Mouse (Mus musculus) left cerebral cortex, adult 11 months (tissue): Measurements from ENCODE around the gene Dexi.

ENCODE experiments used
- DNase-seq: peaks from one replicate; pipeline ENCODE4 v3.0.0; 2022; ENCODE audit warnings: low spot score

The Dexi gene

DNA sequence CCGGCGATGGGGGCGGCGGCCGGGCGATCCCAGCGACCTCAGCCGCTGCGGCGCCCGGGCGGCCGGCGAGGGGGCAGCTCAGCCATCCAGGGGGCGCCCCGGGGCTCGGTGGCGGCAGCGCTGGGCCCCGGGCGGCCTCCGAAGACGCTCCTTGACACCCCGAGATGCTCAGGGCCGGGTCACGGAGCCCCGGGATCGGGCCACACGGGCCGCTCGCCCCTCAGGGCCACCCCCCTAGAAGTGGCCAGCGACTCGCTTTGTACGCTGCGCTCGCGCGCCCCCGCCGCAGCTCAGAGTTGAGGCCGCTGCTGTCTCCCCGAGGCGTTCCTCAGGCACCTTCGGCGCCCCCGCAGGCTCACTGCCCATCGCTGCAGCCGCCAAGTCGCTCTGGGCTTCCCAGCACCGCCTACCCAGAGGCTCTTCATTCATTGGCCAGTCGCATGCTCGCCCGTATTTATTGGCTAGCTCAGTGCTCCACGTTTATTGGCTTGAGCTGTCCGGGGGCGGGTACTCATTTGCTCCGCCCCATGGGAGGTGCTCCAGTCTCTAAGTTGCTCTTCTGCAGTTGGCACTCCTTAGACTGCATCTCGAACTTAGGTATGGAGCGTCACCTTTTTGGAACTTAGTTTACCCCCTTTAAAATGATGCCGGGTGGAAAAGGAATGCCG lies at the start of gene Dexi:
Dexi (minus strand) TSS at position 357 of the 668 bp plus-strand sequence.
- peak; percentile 97 for DNase-seq

DNA sequence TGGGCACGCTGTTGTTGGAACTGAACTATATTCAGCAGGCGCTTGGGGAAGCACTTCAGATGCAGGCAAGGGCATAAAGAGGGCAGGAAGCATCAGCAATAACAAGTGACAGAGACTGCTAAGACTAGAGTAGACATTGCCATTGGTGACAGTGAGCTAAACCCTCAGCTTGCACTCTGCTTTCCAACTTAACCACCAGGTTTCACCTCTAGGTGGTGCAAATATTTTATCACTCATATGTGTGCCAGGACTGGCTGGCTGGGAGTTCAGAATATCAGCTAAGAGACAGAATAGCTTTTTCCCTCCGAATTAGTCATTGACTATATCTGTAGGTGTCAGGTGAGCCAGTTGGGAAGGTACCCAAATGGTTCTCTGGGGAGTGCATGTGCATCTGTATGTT lies 43.7 kb upstream of the Dexi start:
- peak; percentile 19 for DNase-seq

DNA sequence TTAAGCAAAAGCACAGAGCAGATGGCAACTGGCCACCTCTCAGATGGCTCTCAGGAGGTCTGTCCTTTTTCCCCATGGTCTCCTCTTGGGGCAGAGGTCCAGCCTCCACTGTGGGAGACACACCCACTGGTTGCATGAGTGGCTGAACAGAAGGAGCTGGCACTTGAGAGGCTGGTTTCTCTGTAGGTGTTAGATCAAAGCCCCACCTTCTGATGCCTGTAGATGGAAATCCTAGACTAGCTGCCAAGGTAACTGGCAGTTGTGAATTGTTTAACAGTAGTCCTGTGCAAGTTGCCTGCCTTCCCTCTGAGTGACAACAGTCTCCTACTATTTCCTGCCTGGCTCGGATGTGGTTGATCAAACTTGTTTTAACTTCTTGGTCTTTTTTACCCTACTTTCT lies 42.3 kb upstream of the Dexi start:
- DNase-seq = no peak

DNA sequence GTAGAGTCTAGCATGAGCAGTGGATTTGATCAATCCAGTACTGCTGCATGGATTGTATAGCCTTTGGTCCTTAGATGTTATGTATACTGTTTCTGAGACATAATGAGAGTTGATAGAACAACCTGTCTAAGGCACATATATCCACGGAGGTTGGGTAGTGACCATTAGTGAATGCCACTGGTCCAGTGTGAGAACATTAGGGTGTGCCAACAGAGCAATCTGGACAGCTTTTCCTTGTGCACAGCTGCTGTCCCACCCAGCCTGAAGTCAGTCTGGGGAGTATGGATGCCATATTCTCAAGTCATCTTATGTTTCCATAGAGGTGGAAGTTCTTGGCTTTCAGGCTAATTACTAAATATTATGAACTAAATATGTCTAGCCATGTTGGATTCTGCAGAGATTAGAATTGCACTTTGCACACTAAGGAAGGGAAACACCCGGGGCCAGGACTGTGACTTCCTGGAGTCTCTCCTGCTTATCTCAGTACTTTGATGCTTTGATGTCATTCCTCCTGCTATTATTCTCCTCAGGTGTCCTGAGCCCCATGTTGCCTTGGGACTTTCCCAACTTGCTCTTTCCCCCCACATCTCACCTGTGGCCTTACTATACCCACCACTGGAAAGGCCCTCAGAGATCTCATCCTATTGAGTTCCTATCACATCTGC lies 38.5 kb upstream of the Dexi start:
- no peak for DNase-seq

DNA sequence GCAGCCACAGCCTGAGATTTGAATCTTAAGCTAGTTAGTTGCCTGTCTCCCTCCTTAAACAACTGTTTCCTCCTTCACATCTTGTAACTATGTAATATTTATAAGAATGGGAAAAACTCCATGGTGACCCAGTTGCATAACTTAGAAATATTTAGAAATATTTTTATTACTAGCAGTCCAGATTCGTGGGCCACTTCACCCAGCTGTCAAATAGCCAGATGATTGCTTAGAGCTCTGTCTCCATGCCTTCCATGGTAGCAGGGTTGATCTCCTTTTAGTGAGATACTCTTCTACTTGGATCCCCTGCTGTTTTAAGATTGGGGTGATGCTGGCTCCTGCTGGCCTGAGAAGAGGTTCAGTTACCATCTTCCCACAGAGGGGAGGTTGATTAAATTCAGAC lies 35.5 kb upstream of the Dexi start:
- no peak for DNase-seq

GRCm38 (mm10) chr16:10577548-10577947 lies 34.7 kb upstream of the Dexi start:
- no peak for DNase-seq

- no peak for DNase-seq
Measured at GRCm38 (mm10) chr16:10575915-10576314, 33.1 kb upstream of the Dexi start.

DNA sequence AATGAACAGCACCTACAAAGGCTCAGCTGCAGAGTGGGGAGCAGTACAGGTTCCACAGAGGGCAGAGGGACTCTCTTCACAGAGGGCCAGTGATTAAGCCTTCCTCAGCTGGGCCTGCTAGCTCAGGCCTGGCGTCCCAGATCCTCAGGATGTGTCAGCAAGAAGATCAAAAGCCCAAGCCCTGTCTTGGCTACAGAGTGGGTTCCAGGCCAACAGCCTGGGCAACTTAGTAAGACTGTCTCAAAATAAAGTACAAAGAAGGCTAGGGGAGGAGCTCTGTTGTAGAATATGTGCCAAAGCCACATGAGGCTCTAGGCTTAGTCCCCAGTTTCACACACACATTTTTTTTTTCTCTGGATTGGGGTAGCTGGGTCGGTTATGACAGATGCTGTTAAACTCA lies 32.1 kb upstream of the Dexi start:
- no peak for DNase-seq

GRCm38 (mm10) chr16:10571820-10572219 lies 29.0 kb upstream of the Dexi start:
- no peak for DNase-seq

DNA sequence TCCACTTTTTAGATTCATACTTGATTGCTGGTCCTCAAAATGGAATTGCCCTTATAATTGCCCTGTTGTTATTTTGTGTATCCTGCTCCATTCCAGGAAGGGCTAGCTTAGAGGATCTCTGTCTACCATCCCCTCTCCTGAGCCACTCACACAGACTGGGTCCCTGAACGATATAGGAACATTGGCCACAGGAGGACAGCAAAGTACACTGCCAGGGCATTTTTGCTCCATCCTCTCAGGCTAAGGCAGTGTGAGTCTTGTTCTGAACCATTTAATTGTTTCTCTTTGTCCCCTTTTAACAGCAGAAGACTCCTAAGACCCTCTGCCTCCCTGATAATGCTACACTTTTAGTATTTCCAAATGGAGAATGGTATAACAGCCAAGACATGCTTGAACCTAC lies 27.9 kb upstream of the Dexi start:
- DNase-seq = peak; percentile 40

DNA sequence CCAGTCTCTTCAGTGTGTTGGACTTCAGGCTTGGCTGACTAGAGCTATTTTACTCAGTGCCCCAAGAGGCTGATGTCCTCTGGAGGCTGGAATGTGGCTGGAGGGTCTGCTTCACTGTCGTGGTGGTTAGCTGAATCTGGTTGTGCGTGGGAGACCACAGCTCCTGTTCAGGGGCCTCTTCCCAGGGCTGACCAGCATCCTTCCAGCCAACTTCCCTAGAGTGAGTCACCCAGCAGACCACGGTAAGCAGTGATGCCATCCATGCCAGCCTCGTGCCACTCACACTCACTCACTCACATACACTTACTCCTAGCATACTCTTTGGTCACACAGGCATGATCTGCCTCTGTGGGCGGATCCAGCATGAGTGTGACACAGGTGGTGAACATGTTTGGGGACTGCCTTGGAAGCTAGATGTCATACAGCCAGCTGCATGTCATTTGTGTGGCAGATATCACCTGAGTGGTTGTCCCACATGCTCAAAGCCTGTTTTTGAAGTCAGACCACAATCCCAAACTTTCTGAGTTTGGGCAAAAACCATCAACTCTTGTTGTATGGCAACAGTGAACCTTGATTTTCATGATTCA lies 27.0 kb upstream of the Dexi start:
- no peak for DNase-seq

GRCm38 (mm10) chr16:10567153-10567552 lies 24.3 kb upstream of the Dexi start:
- no peak for DNase-seq

- no peak for DNase-seq
Measured at GRCm38 (mm10) chr16:10565278-10565885, 22.5 kb upstream of the Dexi start.

- DNase-seq = no peak
Measured at GRCm38 (mm10) chr16:10559991-10560390, 17.1 kb upstream of the Dexi start.

DNA sequence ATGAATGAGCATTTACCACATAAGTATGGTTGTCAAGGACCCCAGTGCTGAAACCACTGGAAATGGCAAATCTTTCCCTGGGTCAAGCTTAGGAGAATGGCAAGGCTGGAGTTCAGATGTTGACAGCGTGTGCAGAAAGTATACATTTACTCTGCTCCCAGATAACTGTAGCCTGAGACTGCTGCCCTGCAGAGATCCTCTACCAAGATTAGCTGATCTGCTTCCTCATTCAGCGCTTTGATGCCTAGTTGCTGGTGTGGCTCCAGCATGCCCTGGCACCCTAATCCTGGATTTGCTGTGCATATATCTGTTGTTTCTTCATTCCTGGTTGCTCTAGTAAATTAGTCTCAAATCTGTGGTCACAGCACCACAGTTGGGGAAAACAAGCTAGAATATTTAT lies 11.0 kb upstream of the Dexi start:
- no peak for DNase-seq

DNA sequence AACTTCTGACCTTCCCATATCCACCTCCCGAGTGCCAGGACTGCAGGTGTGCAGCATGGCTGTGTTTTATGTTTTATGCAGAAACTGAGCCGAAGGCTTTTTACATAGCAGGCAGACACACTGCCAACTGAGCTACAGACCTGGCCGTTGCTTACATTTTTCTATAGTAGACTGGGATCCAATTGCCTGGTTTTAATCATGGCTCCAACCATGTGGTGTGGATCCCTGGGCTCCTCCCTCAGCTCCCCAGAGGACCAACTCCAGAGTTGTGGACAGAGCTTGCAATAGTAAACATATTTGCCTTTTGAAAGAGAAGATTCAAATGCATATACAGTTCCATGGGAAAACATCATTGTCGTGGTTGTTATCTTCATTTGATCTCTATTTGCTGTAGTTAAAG lies 8.7 kb upstream of the Dexi start:
- DNase-seq = no peak

- DNase-seq = no peak
Measured at GRCm38 (mm10) chr16:10549600-10549999, 6.7 kb upstream of the Dexi start.

GRCm38 (mm10) chr16:10548938-10549337 lies 6.1 kb upstream of the Dexi start:
- DNase-seq = no peak

- no peak for DNase-seq
Measured at GRCm38 (mm10) chr16:10546865-10547264, 4.0 kb upstream of the Dexi start.

DNA sequence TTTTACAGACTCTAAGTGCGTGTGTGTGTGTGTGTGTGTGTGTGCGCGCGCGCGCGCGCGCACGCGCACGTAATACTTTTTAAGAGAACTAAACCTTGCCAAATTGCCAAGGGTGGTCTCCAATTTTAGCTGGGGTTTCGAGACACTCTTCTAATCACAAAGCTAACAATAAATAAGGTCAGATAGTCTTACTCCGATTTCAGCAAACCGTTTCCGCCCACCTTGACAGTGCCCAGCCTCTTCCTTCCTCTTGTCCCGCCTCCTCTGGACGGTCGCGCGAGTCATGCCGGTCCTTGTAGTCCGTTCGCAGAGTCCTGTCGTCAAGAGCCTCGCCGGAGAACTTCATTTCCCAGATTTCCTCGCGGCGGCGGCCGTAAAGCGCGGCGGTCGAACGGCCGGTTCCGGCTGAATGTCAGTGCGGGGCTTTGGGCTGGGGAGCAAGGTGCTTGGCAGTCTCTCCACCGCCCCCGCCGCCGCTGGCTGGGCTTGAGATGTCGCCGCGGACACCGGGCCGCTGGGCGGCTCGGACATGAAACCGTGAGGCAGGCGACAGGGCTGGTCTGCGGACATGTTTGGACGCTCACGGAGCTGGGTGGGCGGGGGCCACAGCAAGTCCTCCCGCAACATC lies 2.3 kb upstream of the Dexi start, which contains the start of gene Clec16a:
Clec16a (plus strand) TSS at position 345 of the 628 bp plus-strand sequence.
- DNase-seq = peak; percentile 93

GRCm38 (mm10) chr16:10542266-10542665 lies 588 bp downstream of the Dexi start:
- no peak for DNase-seq

GRCm38 (mm10) chr16:10541598-10541930 lies 1.3 kb downstream of the Dexi start:
- no peak for DNase-seq
